Mouse (Mus musculus): Measurements from ENCODE around the gene Olfm2. TPM values are rescaled to one million over a fixed set of nuclear protein-coding genes. Genes with fewer than 3 reads are reported as not detected.

The Olfm2 gene
- polyA plus RNA-seq (2014; fragmentation: Nextera tagmentation; extraction: Ambion mirVana): 155 and 202 TPM in 2 replicates

- H3K27ac ChIP-seq (ENCODE audit: low read depth, low read length): peak within 1 kb of the TSS; percentile 44
- peak within 1 kb of the TSS; percentile 63 for H3K4me2 ChIP-seq (ENCODE audit: low read depth, low read length)
- H3K9ac ChIP-seq (replicated peaks; ENCODE audit: low read depth, low read length): peak within 1 kb of the TSS; percentile 82
- H3K36me3 ChIP-seq (ENCODE audit: control insufficient read depth, insufficient read depth, low read length): no peaks in the 10 kb centered on the region
- no peaks in the 10 kb centered on the region for H3K9me3 ChIP-seq (ENCODE audit: control insufficient read depth, low read length)
- H3K27me3 ChIP-seq (ENCODE audit: control insufficient read depth, insufficient read depth, low read length): no peaks in the 10 kb centered on the region
- WGBS: 0% methylated on average over 34 of the region's 50 CpGs
- peak; percentile 66 for ATAC-seq (ENCODE audit: low read depth)
- peak within 1 kb of the TSS; percentile 67 for H3K4me3 ChIP-seq (ENCODE audit: low read depth, low read length)
- H3K4me1 ChIP-seq (ENCODE audit: control insufficient read depth, insufficient read depth, low read length): peaks cover 6% of the 10 kb centered on the region; the same call in 1 of the 2 replicates
These were observed at the start of gene Olfm2 for GRCm38 (mm10) chr9:20746017-20746660. Gene Olfm2 (minus strand): TSS chr9:20746349.

GRCm38 (mm10) chr9:20794108-20794806, 48.1 kb upstream of the Olfm2 start:
- peak overlapping the region; percentile 70 for H3K27ac ChIP-seq (ENCODE audit: low read depth, low read length)
- 37% methylated on average over 7 of the region's 7 CpGs for WGBS
- H3K9me3 ChIP-seq (ENCODE audit: control insufficient read depth, low read length): no peaks in the 10 kb centered on the region
- H3K9ac ChIP-seq (replicated peaks; ENCODE audit: low read depth, low read length): no peak overlapping the region
- H3K4me1 ChIP-seq (ENCODE audit: control insufficient read depth, insufficient read depth, low read length): no peaks in the 10 kb centered on the region
- H3K4me3 ChIP-seq (ENCODE audit: low read depth, low read length): no peak overlapping the region
- H3K36me3 ChIP-seq (ENCODE audit: control insufficient read depth, insufficient read depth, low read length): no peaks in the 10 kb centered on the region
- H3K4me2 ChIP-seq (ENCODE audit: low read depth, low read length): no peak overlapping the region
- no peaks in the 10 kb centered on the region for H3K27me3 ChIP-seq (ENCODE audit: control insufficient read depth, insufficient read depth, low read length)
- ATAC-seq (ENCODE audit: low read depth): peak; percentile 94

- 83% methylated on average over 3 of the region's 3 CpGs for WGBS
- Histone ChIP-seq H3K4me2 (ENCODE audit: low read depth, low read length) (no peak overlapping the region), H3K9ac (replicated peaks; ENCODE audit: low read depth, low read length) (no peak overlapping the region)
These were observed 44.2 kb upstream of the Olfm2 start for GRCm38 (mm10) chr9:20790345-20790744.

GRCm38 (mm10) chr9:20789651-20790050, 43.5 kb upstream of the Olfm2 start:
- H3K27me3 ChIP-seq (ENCODE audit: control insufficient read depth, insufficient read depth, low read length): no peaks in the 10 kb centered on the region
- no peak overlapping the region for H3K4me3 ChIP-seq (ENCODE audit: low read depth, low read length)
- H3K9me3 ChIP-seq (ENCODE audit: control insufficient read depth, low read length): no peaks in the 10 kb centered on the region
- no peak for ATAC-seq (ENCODE audit: low read depth)
- no peak overlapping the region for H3K9ac ChIP-seq (replicated peaks; ENCODE audit: low read depth, low read length)
- H3K27ac ChIP-seq (ENCODE audit: low read depth, low read length): no peak overlapping the region
- WGBS: 86% methylated on average over 3 of the region's 4 CpGs
- no peak overlapping the region for H3K4me2 ChIP-seq (ENCODE audit: low read depth, low read length)
- no peaks in the 10 kb centered on the region for H3K4me1 ChIP-seq (ENCODE audit: control insufficient read depth, insufficient read depth, low read length)
- no peaks in the 10 kb centered on the region for H3K36me3 ChIP-seq (ENCODE audit: control insufficient read depth, insufficient read depth, low read length)

More at GRCm38 (mm10) chr9:20790345-20790744, 44.2 kb upstream of the Olfm2 start:
- H3K9me3 ChIP-seq (ENCODE audit: control insufficient read depth, low read length): no peaks in the 10 kb centered on the region
- no peak for ATAC-seq (ENCODE audit: low read depth)
- no peaks in the 10 kb centered on the region for H3K36me3 ChIP-seq (ENCODE audit: control insufficient read depth, insufficient read depth, low read length)
- no peaks in the 10 kb centered on the region for H3K27me3 ChIP-seq (ENCODE audit: control insufficient read depth, insufficient read depth, low read length)
- H3K4me3 ChIP-seq (ENCODE audit: low read depth, low read length): no peak overlapping the region
- H3K4me1 ChIP-seq (ENCODE audit: control insufficient read depth, insufficient read depth, low read length): no peaks in the 10 kb centered on the region
- H3K27ac ChIP-seq (ENCODE audit: low read depth, low read length): no peak overlapping the region

- no peak overlapping the region for H3K4me2 ChIP-seq (ENCODE audit: low read depth, low read length)
- no peaks in the 10 kb centered on the region for H3K4me1 ChIP-seq (ENCODE audit: control insufficient read depth, insufficient read depth, low read length)
- no peak overlapping the region for H3K9ac ChIP-seq (replicated peaks; ENCODE audit: low read depth, low read length)
- H3K9me3 ChIP-seq (ENCODE audit: control insufficient read depth, low read length): no peaks in the 10 kb centered on the region
- no peak overlapping the region for H3K27ac ChIP-seq (ENCODE audit: low read depth, low read length)
- no peaks in the 10 kb centered on the region for H3K27me3 ChIP-seq (ENCODE audit: control insufficient read depth, insufficient read depth, low read length)
- ATAC-seq (ENCODE audit: low read depth): no peak
- no peak overlapping the region for H3K4me3 ChIP-seq (ENCODE audit: low read depth, low read length)
- WGBS: 77% methylated on average over 8 of the region's 8 CpGs
- H3K36me3 ChIP-seq (ENCODE audit: control insufficient read depth, insufficient read depth, low read length): no peaks in the 10 kb centered on the region
These were observed 41.8 kb upstream of the Olfm2 start for GRCm38 (mm10) chr9:20787992-20788391.

GRCm38 (mm10) chr9:20785055-20785454, 38.9 kb upstream of the Olfm2 start:
- Histone ChIP-seq H3K27ac (ENCODE audit: low read depth, low read length) (no peak overlapping the region), H3K27me3 (ENCODE audit: control insufficient read depth, insufficient read depth, low read length) (no peaks in the 10 kb centered on the region), H3K9ac (replicated peaks; ENCODE audit: low read depth, low read length) (no peak overlapping the region), H3K4me3 (ENCODE audit: low read depth, low read length) (no peak overlapping the region), H3K36me3 (ENCODE audit: control insufficient read depth, insufficient read depth, low read length) (no peaks in the 10 kb centered on the region), H3K4me1 (ENCODE audit: control insufficient read depth, insufficient read depth, low read length) (no peaks in the 10 kb centered on the region), H3K4me2 (ENCODE audit: low read depth, low read length) (no peak overlapping the region), H3K9me3 (ENCODE audit: control insufficient read depth, low read length) (no peaks in the 10 kb centered on the region)
- WGBS: 77% methylated on average over 6 of the region's 6 CpGs
- ATAC-seq (ENCODE audit: low read depth): no peak

- Histone ChIP-seq H3K36me3 (ENCODE audit: control insufficient read depth, insufficient read depth, low read length) (no peaks in the 10 kb centered on the region), H3K9me3 (ENCODE audit: control insufficient read depth, low read length) (no peaks in the 10 kb centered on the region), H3K4me3 (ENCODE audit: low read depth, low read length) (no peak overlapping the region), H3K27ac (ENCODE audit: low read depth, low read length) (no peak overlapping the region), H3K4me1 (ENCODE audit: control insufficient read depth, insufficient read depth, low read length) (no peaks in the 10 kb centered on the region), H3K27me3 (ENCODE audit: control insufficient read depth, insufficient read depth, low read length) (no peaks in the 10 kb centered on the region), H3K4me2 (ENCODE audit: low read depth, low read length) (no peak overlapping the region), H3K9ac (replicated peaks; ENCODE audit: low read depth, low read length) (no peak overlapping the region)
- no peak for ATAC-seq (ENCODE audit: low read depth)
- WGBS: 87% methylated on average over 3 of the region's 3 CpGs
These were observed 35.1 kb upstream of the Olfm2 start for GRCm38 (mm10) chr9:20781286-20781685.

GRCm38 (mm10) chr9:20765274-20765673, 19.1 kb upstream of the Olfm2 start:
- Histone ChIP-seq H3K4me1 (ENCODE audit: control insufficient read depth, insufficient read depth, low read length) (no peaks in the 10 kb centered on the region), H3K27ac (ENCODE audit: low read depth, low read length) (no peak overlapping the region), H3K9ac (replicated peaks; ENCODE audit: low read depth, low read length) (no peak overlapping the region), H3K4me3 (ENCODE audit: low read depth, low read length) (no peak overlapping the region), H3K4me2 (ENCODE audit: low read depth, low read length) (no peak overlapping the region), H3K36me3 (ENCODE audit: control insufficient read depth, insufficient read depth, low read length) (no peaks in the 10 kb centered on the region), H3K9me3 (ENCODE audit: control insufficient read depth, low read length) (no peaks in the 10 kb centered on the region), H3K27me3 (ENCODE audit: control insufficient read depth, insufficient read depth, low read length) (no peaks in the 10 kb centered on the region)
- WGBS: 74% methylated on average over 2 of the region's 2 CpGs
- no peak for ATAC-seq (ENCODE audit: low read depth)

- no peak overlapping the region for H3K4me3 ChIP-seq (ENCODE audit: low read depth, low read length)
- no peaks in the 10 kb centered on the region for H3K36me3 ChIP-seq (ENCODE audit: control insufficient read depth, insufficient read depth, low read length)
- H3K4me2 ChIP-seq (ENCODE audit: low read depth, low read length): no peak overlapping the region
- no peaks in the 10 kb centered on the region for H3K9me3 ChIP-seq (ENCODE audit: control insufficient read depth, low read length)
- no peak for ATAC-seq (ENCODE audit: low read depth)
- no peak overlapping the region for H3K9ac ChIP-seq (replicated peaks; ENCODE audit: low read depth, low read length)
- WGBS: 89% methylated on average over 1 of the region's 1 CpGs
- H3K4me1 ChIP-seq (ENCODE audit: control insufficient read depth, insufficient read depth, low read length): no peaks in the 10 kb centered on the region
- no peaks in the 10 kb centered on the region for H3K27me3 ChIP-seq (ENCODE audit: control insufficient read depth, insufficient read depth, low read length)
- H3K27ac ChIP-seq (ENCODE audit: low read depth, low read length): no peak overlapping the region
These were observed 16.9 kb upstream of the Olfm2 start for GRCm38 (mm10) chr9:20763099-20763498.
